Mouse (Mus musculus) ES-E14 (cell line): Measurements from ENCODE around the gene Prl.
"Not testable (repeated sequence)": the region's sequence is repeated elsewhere in the genome, so short reads cannot be mapped to it uniquely, and the experiment has no call there.

ENCODE experiments used
- CHD2 ChIP-seq: IDR thresholded peaks from 2 replicates; pipeline ENCODE4 v1.6.1; 2014; ENCODE audit warnings: mild to moderate bottlenecking, low read depth, low read length, inconsistent platforms
- HCFC1 ChIP-seq: IDR thresholded peaks from 2 replicates; pipeline ENCODE4 v1.6.1; 2012; ENCODE audit warnings: low read length, inconsistent platforms, borderline replicate concordance; ENCODE audit not compliant: insufficient read depth
- MAFK ChIP-seq: IDR thresholded peaks from 2 replicates; pipeline ENCODE4 v1.6.1; 2014; ENCODE audit warnings: mild to moderate bottlenecking, low read depth, low read length, inconsistent platforms; ENCODE audit not compliant: insufficient read depth
- ZC3H11A ChIP-seq: IDR thresholded peaks from 2 replicates; pipeline ENCODE4 v1.6.1; 2012; ENCODE audit warnings: low read depth, mild to moderate bottlenecking, inconsistent platforms, low read length, borderline replicate concordance
- ZNF384 ChIP-seq: IDR thresholded peaks from 2 replicates; pipeline ENCODE4 v1.6.1; 2012; ENCODE audit warnings: low read depth, low read length, inconsistent platforms

DNA sequence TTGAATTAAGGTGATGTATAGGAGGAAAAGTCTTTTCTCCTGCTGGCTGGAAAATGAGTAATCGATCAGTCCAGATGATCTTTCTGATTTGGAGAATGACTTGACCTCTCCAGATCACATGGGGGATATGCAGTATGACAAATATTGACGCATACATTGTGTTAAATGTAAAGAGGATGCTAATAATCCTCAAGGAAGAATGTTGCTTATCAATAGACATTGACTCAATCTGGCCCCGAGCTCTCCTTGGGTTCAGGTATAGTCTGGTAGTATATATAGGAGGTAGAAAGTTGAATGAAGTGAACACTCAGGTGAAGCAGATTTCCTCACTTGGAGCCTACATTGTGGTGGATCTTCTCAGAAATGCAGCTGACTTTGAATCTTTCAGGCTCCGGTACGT lies 36.5 kb downstream of the Prl start, which contains the start of gene Prl3d1:
- not testable (repeated sequence) for TF ChIP-seq ZC3H11A, ZNF384, MAFK, HCFC1, CHD2
